Mouse (Mus musculus) hindbrain, postnatal 0 days (tissue): Measurements from ENCODE around the gene 1700011L22Rik. TPM values are rescaled to one million over a fixed set of nuclear protein-coding genes. Genes with fewer than 3 reads are reported as not detected.

ENCODE experiments used
- ATAC-seq: fragments of 200-750 bp; cut with Nextera tagmentation; 2 replicates; pipeline ENCODE4 v1.8.0; 2017; ENCODE audit warnings: mild to moderate bottlenecking, moderate TSS enrichment, moderate library complexity
- DNase-seq: peaks from one replicate; pipeline ENCODE4 v3.0.0-alpha.2; 2015; ENCODE audit warnings: low spot score
- H3K27ac ChIP-seq: fragments of 300-500 bp; sonication (generic); 2 replicates; pipeline ENCODE4 v1.5.1; 2014; ENCODE audit warnings: mild to moderate bottlenecking
- H3K27me3 ChIP-seq: fragments of 300-500 bp; sonication (generic); 2 replicates; pipeline ENCODE4 v1.6.1; 2014; ENCODE audit warnings: low read length, mixed read lengths; ENCODE audit not compliant: insufficient read depth
- H3K36me3 ChIP-seq: fragments of 300-500 bp; sonication (generic); 2 replicates; pipeline ENCODE4 v1.6.1; 2014; ENCODE audit warnings: low read length, mixed read lengths; ENCODE audit not compliant: insufficient read depth
- H3K4me1 ChIP-seq: fragments of 300-500 bp; sonication (generic); 2 replicates; pipeline ENCODE4 v1.6.1; 2014; ENCODE audit warnings: antibody characterized with exemption, low read length, mixed read lengths; ENCODE audit not compliant: insufficient read depth
- H3K4me2 ChIP-seq: fragments of 300-500 bp; sonication (generic); 2 replicates; pipeline ENCODE4 v1.6.1; 2014; ENCODE audit warnings: low read depth, mild to moderate bottlenecking, low read length, moderate library complexity, mixed read lengths
- H3K4me3 ChIP-seq: fragments of 300-500 bp; sonication (generic); 2 replicates; pipeline ENCODE4 v1.5.1; 2014; ENCODE audit warnings: low read length
- H3K9ac ChIP-seq: fragments of 300-500 bp; sonication (generic); replicated peaks from 2 replicates; pipeline ENCODE4 v1.6.1; 2014; ENCODE audit warnings: mild to moderate bottlenecking, low read length, moderate library complexity, mixed read lengths
- H3K9me3 ChIP-seq: fragments of 300-500 bp; sonication (generic); 2 replicates; pipeline ENCODE4 v1.6.1; 2016; ENCODE audit warnings: low read length, mixed read lengths
- CTCF ChIP-seq: IDR thresholded peaks from 2 replicates; pipeline ENCODE4 v1.5.1; 2016; ENCODE audit warnings: antibody characterized with exemption, control low read depth, low read depth
- WGBS: fragments of 180-500 bp; shearing (Covaris S2); extraction: QIAGEN DNeasy Blood & Tissue Kit; methylation state at CpG from one replicate; pipeline ENCODE4 v1.1.7; 2014; 5-methylcytosine and 5-hydroxymethylcytosine counted together
- polyA plus RNA-seq: library from polyadenylated mRNA; unstranded; fragments of >200 nt; fragmentation: Nextera tagmentation; extraction: Ambion mirVana; gene quantifications from 2 replicates; pipeline ENCODE4 v1.2.1, GENCODE M21; 2015
- total RNA-seq: library from RNA; depleted of rRNA; stranded (reverse); fragments of >200 nt; gene quantifications from 2 replicates; pipeline ENCODE4 v1.2.3, GENCODE M21; 2014; rRNA removed

1700011L22Rik gene
- total RNA-seq (not detected in 2 replicates), polyA plus RNA-seq (0.25 TPM in 1 of 2 replicates, not detected in the other)

DNA sequence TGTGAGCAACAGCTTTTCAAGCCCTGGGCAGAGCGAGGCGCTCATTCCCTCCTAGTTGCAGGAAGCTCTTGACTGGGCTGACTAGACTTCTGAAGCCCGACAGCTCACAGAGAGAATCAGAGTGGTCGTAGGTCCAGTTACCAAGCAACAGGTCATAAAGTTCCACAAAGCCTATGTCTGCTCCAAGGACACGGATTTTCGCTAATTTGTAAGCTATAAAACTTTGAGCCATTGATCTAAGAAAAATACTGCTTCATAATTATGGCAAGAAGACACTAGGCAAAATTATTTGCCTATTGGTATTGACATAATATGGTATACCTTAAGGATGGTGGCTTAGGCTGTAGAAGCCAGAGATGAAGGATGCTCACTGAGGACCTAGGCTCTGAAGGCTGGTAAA is at the start of gene 1700011L22Rik:
1700011L22Rik (minus strand) TSS at position 101 of the 400 bp plus-strand sequence.
- ATAC-seq = no peak
- H3K4me2 ChIP-seq = no peak within 1 kb of the TSS
- 90% methylated on average over 6 of the region's 6 CpGs for WGBS
- no peak for DNase-seq
- no peak within 1 kb of the TSS for H3K9ac ChIP-seq
- H3K9me3 ChIP-seq = no peaks in the 10 kb centered on the region
- H3K36me3 ChIP-seq = no peaks in the 10 kb centered on the region
- no peaks in the 10 kb centered on the region for H3K27me3 ChIP-seq
- no peak within 1 kb of the TSS for H3K27ac ChIP-seq
- H3K4me1 ChIP-seq = no peaks in the 10 kb centered on the region
- no peak for TF ChIP-seq CTCF
- no peak within 1 kb of the TSS for H3K4me3 ChIP-seq

DNA sequence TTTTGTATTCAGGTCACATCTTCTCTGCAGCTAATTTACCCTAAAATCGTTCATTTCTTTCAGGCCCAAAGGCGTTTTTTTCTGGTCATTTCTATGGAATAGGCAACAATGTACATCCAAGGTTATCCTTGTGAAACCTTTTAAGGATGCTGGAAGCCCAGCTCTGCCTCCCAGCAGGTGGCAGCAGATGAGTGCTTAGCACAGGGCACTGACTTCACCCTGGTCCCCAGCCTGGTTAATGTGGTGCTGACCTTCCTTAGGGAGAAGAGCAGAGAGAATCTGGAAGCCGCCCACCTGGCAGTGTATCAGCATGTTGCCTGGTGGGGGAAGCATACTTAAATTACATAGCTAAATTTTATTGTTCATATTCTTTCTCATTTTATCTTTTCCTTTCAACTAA is 49.4 kb upstream of the 1700011L22Rik start:
- peaks cover 11% of the 10 kb centered on the region for H3K4me1 ChIP-seq
- no peak overlapping the region for H3K4me3 ChIP-seq
- peak; percentile 87 for TF ChIP-seq CTCF
- no peak overlapping the region for H3K27ac ChIP-seq
- H3K27me3 ChIP-seq = no peaks in the 10 kb centered on the region
- DNase-seq = peak; percentile 85
- H3K4me2 ChIP-seq = no peak overlapping the region
- H3K36me3 ChIP-seq = no peaks in the 10 kb centered on the region
- H3K9me3 ChIP-seq = no peaks in the 10 kb centered on the region
- WGBS = 26% methylated on average over 3 of the region's 3 CpGs
- H3K9ac ChIP-seq = no peak overlapping the region
- no peak for ATAC-seq

DNA sequence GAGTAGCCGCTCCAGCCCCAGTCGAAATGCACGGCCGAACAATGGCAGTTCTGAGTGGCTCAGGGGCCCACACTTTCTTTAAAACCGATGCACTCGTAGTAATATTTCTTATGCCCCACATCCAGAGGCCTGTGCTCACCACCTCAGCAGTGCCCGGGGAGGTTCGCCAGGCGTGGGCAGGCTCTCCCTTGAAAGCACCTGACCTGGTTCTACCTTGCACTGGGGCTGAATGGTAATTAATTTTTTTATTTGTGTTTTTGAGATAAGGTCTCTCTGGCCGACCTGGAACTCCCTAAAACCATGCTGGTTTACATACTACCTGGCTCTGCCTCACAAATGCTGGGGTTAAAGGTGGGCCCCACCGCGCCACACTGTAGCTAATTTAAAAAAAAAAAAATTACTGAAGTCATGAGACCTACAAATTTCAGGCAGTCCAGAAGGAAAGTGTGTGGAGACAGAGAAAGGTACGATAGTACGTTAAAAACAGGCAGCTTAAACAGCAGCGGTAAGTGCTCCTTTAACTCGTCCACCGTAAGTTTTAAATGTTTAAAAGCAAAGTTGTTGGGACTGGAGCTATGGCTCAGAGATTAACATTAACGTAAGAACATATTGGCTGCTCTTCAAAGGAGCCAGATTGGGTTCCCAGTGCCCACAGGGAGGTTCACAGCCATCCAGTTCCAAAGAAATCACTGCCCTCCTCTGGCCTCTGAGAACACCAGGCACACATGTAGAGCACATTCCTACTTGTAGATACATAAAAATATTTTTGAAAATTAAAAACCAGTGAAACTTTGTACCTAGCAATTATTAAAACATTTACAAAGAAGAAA is 47.1 kb upstream of the 1700011L22Rik start:
- Histone ChIP-seq H3K4me2 (peak overlapping the region; percentile 67), H3K4me1 (peaks cover 11% of the 10 kb centered on the region), H3K27ac (peak overlapping the region; percentile 96), H3K27me3 (no peaks in the 10 kb centered on the region), H3K36me3 (no peaks in the 10 kb centered on the region), H3K9me3 (no peaks in the 10 kb centered on the region), H3K9ac (peak overlapping the region; percentile 83), H3K4me3 (peak overlapping the region; percentile 64)
- TF ChIP-seq CTCF = no peak; the same call in 1 of the 2 replicates
- 17% methylated on average over 18 of the region's 18 CpGs for WGBS
- DNase-seq (no peak), ATAC-seq (no peak)

DNA sequence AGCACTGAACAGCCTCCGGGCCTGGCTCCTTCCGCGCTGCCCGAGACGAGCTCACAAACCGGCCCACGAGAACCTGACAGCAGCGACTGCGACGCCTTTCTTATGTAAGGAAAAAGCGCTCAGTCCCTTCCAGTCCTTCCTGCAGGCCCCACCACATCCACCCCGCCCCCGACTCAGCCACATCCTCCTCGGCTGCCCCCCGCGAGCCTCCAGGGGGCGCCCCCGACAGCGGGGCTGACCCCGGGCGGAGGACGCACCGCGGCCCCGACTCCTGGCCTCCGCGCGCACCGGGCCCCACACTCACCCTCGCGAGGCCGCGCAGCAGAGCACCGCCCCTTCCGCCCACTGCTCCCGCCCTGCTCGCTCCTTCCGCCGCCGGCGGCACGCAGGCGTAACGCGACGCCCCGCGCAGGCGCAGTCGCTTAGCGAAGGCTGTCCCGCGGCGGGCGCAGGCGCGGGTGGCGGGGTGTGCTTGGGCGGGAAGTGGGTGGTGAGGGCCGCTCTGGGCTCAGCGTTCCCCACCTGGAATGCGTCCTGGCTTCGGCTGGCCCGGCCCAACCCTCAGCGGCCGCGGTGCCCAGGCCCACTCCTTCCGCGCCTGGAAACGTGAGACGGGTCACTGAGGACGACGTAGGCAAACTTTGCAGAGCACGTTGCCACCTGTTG is 46.4 kb upstream of the 1700011L22Rik start, which contains the start of gene Mmaa:
Mmaa (minus strand) TSS at position 328 of the 666 bp plus-strand sequence.
- under 1% methylated on average over 66 of the region's 74 CpGs for WGBS
- peak within 1 kb of the TSS; percentile 64 for H3K4me3 ChIP-seq
- H3K4me1 ChIP-seq = peaks cover 11% of the 10 kb centered on the region
- H3K27me3 ChIP-seq = no peaks in the 10 kb centered on the region
- H3K9ac ChIP-seq = peak within 1 kb of the TSS; percentile 83
- DNase-seq (peak; percentile 99), ATAC-seq (peak; percentile 99)
- no peaks in the 10 kb centered on the region for H3K9me3 ChIP-seq
- peak within 1 kb of the TSS; percentile 96 for H3K27ac ChIP-seq
- no peaks in the 10 kb centered on the region for H3K36me3 ChIP-seq
- H3K4me2 ChIP-seq = peak within 1 kb of the TSS; percentile 67
- peak; percentile 44; the same call in 1 of the 2 replicates for TF ChIP-seq CTCF

DNA sequence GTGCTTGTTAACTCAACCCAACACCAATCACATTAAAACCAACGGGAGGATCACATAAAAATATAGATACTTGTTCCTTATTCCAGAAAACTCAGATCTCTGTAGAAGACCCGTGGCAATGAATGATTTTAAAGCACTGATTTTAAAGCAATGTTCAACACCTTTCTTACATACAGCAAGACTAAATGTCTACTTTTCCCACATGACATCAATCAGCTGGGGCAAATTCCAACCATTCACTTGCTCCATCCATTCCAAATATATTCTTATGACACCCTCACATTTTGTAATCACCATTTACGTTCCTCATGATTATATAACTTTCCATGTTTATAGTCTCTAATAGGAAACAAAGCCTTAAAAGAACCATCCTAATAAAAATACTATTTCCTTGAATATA is 45.5 kb upstream of the 1700011L22Rik start:
- no peaks in the 10 kb centered on the region for H3K9me3 ChIP-seq
- 0 out of 2 replicates have a peak overlapping the region, but pooled peaks have one; percentile 41 for H3K27ac ChIP-seq
- H3K27me3 ChIP-seq = no peaks in the 10 kb centered on the region
- peak overlapping the region; percentile 64 for H3K4me3 ChIP-seq
- no peak for TF ChIP-seq CTCF
- DNase-seq (no peak), ATAC-seq (no peak)
- peak overlapping the region; percentile 67 for H3K4me2 ChIP-seq
- WGBS = 61% methylated on average over 3 of the region's 3 CpGs
- no peaks in the 10 kb centered on the region for H3K36me3 ChIP-seq
- peaks cover 11% of the 10 kb centered on the region for H3K4me1 ChIP-seq
- H3K9ac ChIP-seq = peak overlapping the region; percentile 83

DNA sequence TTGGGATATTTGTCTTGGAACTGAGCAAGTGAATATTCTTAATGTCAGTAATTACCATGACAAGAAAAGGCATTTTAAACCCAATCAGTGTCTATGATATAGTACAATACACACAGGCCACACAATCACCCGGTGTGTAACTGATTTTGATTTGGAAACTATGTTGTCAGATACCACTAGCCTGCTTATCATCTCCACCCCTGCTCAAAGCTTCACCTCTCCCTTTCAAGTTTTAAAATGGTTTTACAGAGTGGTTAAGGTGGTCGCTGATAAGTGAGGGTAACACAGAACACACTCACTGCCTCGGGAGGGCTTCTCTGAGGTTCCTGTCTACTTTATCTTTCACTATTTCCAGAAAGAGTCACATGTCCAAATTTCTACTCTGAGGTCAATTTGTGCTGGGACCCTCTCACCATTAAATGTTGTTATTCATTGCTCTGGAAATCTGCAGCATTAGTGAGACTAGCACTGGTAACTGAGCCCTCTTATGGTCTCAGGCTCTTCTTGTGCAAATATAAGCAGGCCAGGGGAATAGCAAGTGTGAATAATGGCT is 44.4 kb upstream of the 1700011L22Rik start:
- 0 out of 2 replicates have a peak overlapping the region, but pooled peaks have one; percentile 41 for H3K27ac ChIP-seq
- WGBS = 85% methylated on average over 3 of the region's 3 CpGs
- H3K4me3 ChIP-seq = no peak overlapping the region
- no peaks in the 10 kb centered on the region for H3K27me3 ChIP-seq
- H3K9ac ChIP-seq = 0 out of 2 replicates have a peak overlapping the region, but pooled peaks have one; percentile 83
- DNase-seq (no peak), ATAC-seq (no peak)
- H3K9me3 ChIP-seq = no peaks in the 10 kb centered on the region
- H3K4me1 ChIP-seq = peaks cover 11% of the 10 kb centered on the region
- TF ChIP-seq CTCF = no peak
- H3K4me2 ChIP-seq = peak overlapping the region; percentile 67; the same call in 1 of the 2 replicates
- H3K36me3 ChIP-seq = no peaks in the 10 kb centered on the region
